Mouse (Mus musculus): ENCODE results near the gene Rnf183. TPM values are rescaled to one million over a fixed set of nuclear protein-coding genes. Genes with fewer than 3 reads are reported as not detected.
"Not testable (repeated sequence)": the region's sequence is repeated elsewhere in the genome, so short reads cannot be mapped to it uniquely, and the experiment has no call there.

The Rnf183 gene
- 1 to 10 TPM in 1 of 2 experiments, not detected in 1; 1.1 TPM for total RNA-seq (2021)
- 0.28 and 3.3 TPM in 2 replicates for polyA plus RNA-seq (2012; rRNA removed)
- long read RNA-seq = 0 reads

DNA sequence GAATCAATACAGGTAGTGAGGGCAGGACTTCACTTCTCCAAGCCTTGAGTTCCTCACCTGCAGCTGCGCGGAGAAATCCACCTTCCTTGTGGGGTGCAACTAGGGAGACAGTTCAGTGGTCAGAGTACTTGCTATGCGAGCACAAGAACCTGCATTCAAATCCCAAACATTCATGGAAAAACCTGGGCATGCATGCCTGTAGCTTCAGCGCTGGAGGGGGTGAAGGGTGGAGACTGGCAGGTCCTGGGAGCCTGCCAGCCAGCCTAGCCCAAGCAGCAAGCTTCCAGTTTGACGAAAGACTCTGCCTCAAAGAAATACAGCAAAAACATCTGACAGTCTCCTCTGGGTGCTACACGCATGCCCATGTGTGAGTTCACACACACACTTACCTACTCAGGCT is at the start of gene Rnf183:
Gene Rnf183, minus strand, starts transcription at position 172 of the 400 bp plus-strand sequence.
- DNase-seq = no peak

DNA sequence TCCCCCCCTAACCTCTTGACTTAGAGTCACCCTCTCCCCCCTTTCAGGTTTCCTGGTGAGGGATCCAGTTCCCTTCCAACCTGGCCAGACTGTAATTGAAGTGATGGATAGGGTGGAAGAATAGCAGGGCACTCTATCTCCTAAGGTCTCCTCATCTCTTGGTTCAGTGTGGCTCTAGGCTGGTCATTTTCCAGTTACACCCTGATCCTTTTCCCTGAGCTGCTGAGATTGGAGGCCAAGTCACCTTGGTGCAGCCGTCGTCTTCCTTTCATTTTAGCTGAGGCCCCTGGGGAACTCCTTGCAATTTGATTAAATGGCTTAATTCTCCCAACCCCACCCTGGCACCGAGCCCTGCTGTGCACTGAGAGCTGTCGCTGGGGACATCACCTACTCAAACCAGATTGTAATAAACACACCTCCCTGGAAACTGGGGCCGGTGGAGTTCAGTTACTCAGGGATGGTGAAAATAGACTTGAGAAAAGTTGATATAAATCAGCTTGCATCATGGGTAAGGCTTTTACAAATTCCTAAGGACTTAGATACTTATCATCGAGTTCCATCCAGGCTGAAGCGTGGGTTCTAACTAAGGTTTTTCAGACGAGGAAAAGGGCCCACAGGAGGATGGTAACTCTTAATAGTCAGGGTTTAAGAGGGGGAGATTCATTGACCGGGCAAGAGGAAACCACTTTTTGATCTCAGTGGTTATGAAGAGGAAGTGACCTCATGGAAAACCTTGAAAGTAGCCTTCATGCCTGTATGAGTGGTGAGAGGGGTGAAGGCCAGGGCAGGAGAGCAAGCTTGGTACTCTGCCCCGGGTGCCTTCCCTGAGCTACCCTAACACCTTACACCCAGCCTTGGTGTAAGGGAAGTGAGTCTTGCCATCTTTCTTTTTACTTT is 45.9 kb upstream of the Rnf183 start:
- DNase-seq = peak; percentile 51

DNA sequence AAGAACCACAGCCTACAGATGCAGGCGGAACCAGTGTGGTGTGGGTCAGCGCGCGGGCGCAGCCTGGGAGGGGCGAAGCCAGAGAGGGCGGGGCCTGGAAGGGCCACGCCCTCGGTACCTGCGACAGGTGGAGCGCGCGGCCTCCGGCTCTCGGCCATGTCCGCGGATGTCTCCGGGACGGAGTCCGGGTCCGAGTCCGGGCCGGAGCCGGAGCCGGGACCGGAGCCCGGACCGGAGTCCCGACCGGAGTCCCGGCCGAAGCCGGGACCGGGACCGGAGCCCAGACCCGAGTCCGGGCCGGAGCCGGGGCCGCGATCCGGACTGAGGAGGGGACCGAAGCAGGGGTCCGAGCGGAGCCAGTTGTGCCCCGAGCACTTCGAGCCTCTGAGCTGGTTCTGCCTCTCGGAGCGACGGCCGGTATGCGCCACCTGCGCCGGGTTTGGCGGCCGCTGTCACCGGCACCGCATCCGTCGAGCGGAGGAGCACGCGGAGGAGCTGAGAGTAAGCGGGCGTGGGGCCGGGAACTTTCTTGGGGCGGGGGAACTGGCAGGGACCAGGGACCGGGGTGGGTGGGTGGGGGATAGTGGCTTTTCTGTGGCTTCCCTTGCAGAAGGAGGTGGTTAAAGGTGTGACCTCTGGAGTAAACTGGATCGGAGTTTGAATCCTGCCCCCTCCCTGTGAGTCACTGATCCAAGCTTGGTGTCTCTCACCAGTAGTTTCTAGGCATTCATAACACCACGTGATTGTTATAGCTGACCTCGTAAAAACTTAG is 45.1 kb upstream of the Rnf183 start, which contains the start of gene Bspry:
Gene Bspry, plus strand, starts transcription at position 117 of the 772 bp plus-strand sequence.
- peak; percentile 60 for DNase-seq

DNA sequence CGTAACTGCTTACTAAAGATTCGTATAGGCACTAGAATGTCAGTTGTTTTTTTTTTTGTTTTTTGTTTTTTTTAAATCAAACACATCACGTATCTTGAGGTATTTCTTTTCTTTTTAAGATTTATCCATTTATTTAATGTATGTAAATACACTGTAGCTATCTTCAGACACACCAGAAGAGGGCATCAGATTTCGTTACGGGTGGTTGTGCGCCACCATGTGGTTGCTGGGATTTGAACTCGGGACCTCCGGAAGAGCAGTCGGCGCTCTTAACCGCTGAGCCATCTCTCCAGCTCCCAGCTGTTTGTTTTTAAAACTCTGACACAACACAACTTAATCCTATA is 44.5 kb upstream of the Rnf183 start:
- not testable (repeated sequence) for DNase-seq

DNA sequence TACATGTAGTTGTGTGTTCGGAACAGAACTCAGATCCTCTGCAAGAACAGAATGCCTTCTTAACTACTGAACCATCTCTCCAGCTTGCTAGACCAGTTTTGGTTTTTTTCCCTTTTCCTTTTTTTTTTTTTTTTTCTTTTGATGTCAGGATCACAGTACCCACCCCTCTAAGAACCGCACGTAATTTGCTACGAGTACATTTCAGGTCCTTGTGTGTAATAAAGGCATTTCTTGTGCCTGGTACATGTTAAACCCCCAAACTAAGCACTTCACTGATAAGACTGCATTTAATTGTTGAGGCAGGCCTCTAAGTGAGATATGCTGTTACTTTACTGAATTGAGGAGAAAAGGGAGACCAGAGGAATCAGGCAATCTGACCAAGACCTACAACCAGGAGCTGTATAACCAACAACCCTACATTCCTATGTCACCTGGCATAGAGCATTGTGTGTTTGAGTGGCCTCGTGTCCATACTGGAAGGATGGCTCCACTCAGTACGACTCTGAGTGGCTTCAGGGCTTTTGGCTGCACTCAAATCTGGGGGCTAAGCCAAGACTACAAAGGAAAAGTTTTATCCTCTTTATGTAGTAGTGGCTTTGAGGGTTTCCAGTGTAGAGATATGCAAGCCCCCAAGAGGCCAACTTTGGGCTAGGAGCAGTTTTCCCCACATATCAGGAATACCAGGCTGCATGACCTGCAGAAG is 42.6 kb upstream of the Rnf183 start:
- DNase-seq = no peak

DNA sequence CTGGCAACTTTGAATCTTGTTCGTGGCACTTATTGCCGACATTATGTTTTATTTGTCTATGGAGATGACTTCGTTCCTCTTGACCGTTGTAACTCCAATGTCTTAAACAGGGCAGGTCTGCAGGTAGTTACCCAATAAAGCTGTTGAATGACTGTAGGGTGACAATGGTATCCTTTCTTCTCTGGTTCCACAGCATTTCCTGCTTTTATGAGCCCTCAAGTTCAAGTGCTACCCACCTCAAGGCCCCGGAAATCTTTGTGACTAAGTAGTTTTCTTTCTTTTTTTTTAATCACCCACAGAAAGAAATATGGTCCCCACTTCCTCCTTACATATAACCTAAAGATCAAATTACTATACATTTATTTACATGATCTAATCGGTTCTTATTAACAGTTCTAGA is 40.7 kb upstream of the Rnf183 start:
- DNase-seq = no peak

DNA sequence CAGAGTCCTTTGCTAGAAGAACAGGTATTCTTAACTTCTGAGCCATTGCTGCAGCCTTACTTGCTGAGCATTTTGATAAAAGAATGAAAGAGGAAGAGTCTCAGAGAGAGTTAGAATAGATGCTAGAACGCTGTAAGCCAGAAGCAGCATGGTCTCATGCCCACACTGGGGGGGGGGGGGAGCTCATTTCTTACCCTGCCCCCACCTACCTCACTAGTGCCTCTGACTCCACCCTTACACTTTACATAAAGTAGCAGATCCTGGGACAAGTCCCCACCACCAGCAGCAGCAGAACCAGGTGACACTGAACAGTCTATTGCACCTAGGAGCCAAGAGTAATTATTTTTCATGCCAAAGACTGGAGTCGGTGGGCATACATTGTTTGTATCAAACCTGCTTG is 40.1 kb upstream of the Rnf183 start:
- DNase-seq = no peak

DNA sequence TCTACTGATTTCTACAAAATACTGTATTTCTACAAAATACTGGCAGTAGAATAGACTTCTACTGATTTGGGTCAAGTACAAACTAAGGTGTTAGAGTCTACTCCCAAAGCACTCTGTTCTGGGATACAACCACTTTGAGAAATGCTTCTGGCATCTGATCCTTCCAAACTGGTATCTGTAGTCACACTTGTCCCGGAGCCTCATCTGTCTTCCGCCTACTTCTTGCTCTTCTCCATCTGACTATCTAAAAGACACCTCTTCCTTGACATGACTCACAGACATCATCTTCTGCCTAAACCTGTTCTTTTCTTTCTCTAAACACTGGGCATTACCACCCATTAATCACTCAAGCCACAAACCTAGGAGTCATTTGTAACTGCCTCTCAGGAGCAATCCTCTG is 37.0 kb upstream of the Rnf183 start:
- DNase-seq = no peak

DNA sequence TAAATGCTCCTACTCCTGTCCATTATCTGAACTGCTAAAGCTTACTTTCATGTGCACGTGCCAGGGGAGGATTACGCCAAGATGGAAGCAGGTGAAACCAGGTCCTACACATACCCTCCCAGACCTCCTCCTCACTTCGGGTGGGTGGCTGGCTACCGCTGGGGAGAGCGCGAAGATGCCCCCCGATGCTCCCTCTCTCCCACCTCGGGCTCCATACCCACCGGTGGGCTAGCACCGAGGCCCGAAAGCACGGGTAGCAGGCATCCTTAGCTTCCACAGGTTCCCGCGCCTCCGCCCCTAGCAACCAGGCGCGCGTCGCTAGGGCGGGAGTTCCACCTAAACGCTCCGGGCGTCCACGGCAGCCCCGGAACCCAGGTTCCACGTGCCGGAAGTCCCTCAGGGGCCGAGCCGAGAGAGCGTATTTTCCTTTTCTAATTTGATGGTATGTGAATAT is 35.6 kb upstream of the Rnf183 start, which contains the start of gene Wdr31:
Gene Wdr31, minus strand, starts transcription at position 299 of the 454 bp plus-strand sequence.
- peak; percentile 84 for DNase-seq

DNA sequence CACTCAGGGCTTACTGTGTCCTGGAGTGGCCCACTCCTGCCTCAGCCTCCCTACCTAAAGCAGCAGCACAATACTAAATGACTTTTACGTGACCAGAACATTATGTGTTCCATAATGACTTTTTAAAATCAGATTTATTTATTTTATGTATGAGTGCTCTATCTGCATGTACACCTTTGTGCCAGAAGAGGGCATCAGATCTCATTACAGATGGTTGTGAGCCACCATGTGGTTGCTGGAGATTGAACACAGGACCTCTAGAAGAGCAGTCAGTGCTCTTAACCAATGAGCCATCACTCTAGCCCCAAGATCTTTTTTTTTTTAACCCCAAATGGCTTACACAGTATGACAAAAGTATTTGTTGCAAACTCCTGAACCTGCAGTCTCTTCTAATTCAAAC is 33.1 kb upstream of the Rnf183 start:
- DNase-seq = no peak

DNA sequence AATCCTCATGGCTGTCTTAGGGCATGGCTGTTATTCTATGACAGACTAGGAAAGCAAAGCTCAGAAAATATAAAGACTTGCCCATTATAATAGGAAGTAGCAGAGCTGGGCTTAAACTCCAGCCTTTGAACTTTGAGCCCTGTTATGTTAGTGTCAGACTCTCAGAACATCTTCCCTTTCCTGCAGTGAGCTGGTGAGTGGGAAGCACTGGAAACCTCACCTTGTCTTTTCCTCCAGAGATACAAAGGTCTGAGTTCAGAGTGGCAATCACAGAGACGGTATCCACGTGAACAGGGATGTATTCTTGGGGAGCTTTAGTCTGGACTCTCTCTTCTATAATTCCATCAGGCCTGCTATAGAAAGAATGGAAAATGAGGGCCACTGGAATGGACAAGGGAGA is 28.1 kb upstream of the Rnf183 start:
- DNase-seq = no peak

DNA sequence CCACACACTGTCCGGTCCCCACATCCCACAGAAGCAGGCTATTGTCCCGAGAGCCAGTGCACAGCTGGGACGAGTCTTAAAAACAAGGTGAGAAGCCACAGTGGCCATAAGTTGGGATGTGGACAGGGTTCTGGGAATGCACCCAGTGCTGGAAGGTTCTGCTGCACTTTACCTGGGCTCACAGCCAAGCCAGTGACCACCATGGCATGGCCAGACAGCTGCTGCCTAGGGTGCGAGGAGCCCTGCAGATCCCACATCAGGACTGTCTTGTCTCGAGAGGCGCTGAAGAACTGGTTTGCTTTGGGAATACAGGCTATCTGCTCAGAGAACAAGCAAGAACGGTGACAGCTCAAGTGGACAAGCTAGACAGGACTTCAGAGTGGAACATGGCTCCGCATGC is 25.3 kb upstream of the Rnf183 start:
- no peak for DNase-seq

DNA sequence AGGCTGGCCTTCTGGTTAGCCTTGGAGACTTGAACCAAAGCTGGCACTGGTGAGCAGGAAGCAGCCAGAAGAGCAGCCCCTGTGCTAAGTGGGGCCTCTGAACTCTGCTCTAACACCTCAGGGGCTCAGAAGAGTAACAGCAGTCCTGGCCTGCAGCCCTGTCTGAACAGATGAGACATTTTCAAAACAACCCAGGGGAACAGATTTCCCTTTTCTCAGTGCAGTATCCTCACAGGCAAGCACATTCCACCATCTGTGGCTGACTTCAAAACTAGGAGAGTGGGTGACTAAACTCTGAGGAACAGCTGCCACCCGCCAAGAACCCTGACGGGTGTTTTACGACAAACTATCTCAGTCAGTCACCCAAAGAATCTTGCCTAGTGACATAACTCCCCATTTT is 24.0 kb upstream of the Rnf183 start:
- no peak for DNase-seq

DNA sequence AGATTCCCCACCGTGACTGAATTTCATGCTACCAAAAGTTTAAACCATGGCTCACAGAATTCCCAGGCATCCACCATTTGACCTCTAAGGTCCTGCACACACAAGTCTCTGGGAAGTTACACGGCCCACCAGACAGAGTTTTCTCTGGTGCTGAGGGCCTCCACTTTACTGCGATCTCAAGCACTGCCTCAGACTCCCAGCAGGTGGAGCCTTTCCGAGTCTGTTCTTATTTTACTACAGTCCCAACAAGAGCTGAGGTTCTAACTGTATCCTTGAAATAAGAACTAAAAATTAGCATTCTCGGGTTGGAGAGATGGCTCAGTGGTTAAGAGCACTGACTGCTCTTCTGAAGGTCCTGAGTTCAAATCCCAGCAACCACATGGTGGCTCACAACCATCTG is 19.9 kb upstream of the Rnf183 start:
- DNase-seq = peak; percentile 33

DNA sequence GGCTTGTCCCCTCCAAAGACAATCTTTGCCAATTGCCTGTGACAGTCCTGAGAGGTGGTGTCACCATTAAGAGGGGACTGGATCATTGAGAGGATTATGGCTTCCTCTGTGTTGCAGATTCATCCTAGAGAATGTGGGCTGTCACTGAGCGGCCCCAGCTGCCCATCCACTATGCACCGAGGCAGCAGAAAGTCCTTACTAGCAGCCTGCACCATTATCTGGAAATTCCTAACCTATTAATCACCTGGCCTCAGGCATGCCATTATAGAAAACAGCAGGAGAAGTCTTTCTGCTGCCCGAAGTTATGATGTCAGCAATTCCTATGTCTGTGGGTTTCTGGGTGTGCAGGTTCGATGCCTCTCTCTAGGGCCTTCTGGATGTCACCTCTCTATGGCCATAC is 5.9 kb upstream of the Rnf183 start:
- DNase-seq = no peak

DNA sequence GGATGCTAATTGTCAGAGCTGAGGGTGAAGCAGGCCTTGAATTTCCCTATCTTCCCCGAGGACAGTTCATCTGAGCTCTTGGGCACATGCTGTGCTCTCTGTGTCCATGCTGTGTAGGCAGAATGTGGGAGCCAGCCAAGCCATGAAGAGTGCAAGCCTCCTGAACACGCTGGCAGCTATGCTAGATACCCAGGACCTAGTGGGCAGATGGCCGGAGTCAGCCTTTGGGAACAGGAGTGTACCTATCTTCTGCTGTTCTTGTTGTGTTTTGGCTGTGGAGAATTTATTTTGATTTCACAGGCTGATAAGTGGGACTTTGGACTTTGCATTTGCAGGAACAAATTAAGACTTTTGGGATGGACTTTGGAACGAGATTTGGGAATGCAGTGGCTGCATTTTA is 5.5 kb upstream of the Rnf183 start:
- no peak for DNase-seq

DNA sequence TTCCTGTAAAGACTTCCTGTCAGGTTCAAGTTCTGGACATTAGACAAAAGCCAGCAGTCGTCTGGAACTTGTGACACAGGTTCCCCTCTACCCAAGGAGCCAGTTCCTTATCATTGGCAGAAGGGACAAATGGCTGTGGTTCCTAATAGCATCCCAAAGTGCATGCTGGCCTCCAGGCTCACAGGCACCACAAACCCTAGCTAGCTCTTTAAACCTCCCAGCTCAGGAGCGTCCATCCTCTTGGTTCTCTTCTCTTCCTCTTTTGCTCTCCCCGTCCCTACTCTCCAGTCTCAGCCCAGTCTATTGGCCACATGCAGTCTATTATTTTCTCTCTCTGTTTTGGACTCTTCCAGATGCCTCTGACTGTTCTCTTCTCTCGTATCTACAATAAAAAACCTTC is 4.7 kb upstream of the Rnf183 start:
- DNase-seq = no peak

DNA sequence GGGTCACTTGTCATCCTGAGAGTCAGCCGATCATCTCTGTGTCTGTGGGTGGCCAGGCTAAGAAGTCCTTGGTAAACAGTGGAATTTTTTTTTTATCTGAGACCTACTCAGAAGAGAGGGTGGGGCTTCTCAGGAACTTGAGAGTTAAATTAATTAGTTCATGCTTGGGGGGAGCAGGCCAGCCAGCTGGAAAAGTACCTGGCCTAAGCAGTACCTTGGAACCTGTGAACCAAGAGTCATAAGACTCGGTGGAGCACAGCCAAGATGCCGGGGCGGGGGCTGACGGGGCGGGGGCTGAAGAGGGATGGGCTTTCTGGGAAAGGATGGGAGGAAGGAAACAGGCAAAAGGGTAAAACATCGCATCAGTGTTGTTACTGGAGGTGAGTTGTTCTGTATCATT is 2.8 kb upstream of the Rnf183 start:
- DNase-seq = no peak

DNA sequence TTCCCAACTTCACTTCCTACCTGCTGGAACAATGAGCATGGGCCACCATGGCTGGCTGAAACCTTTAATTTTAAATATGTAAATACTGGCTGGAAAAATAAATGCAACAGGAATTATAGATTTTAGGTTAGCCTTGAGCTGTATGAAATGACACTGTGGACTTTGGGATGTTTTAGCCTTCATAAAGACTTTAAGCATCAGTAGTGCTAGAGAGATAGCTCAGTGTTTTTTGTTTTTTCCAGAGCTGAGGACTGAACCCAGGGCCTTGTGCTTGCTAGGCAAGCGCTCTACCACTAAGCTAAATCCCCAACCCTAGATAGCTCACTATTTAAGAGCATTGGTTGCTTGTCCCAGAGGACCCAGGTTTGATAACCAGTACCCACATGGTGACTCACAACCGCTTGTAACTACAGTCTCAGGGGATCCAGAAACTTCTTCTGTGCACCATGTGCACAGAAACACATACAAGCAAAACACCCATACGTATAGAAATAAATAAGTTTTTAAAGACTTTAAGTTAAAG is 2.3 kb upstream of the Rnf183 start:
- no peak for DNase-seq

DNA sequence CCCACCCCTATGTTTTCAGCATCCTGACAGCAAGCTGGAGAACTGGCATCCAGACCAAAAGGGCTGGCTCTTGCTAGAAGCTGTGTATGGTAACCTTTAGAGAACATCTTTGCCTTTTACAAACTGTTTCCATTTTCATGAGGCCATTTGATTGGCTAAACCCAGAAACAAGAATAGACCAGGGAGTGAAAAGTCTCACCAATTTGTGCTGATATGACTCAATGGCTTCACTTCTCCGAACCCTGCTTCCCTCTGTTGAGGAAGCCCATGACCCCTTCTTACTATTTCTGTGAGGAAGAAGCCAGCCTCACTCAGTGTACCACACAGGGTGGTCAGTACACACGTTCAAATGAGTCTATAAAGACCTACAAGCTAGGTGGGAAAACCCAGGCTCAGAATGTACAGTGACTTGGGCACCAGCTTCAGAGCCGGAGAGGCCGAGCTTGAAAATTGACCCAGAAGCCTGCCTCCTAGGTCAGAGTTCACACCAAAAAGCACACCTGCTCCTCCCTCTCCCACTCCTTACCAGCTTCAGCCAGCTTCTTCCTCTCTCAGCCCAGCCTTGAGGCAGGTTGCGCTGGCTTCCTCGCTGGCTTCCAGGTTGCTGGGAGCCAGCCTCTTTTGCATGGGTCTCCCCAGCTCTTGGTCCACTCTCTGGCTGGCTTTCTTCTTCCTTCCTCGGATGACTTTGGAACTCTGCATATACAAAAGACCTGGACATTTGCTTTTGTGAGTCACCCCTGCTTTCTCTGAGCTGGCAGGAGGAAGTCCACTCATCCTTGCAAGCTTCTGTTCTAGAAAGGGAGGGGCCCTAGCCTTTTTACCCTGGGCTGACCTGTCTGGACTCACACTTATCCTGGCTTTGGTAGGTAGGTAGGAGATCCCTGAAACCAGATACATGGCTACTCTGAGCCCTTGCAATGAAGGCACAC is 847 bp downstream of the Rnf183 start:
- DNase-seq = peak; percentile 44

DNA sequence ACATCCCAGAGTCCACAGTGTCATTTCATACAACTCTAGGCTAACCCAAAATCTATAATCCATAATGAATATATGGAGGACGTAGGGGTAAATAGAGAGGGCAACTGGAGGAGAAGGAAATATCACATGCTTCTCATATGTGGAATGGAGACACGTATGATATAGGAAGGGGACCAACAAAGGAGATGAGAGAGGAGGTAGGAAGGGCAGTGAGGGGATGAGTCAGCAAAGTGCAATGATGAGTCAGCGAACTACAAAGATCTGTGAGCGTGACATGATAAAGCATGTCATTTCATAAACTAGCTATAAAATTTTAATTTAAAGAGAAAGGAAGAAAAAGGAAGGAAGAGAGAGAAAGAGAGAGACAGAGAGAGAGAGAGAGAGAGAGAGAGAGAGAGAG is 3.5 kb downstream of the Rnf183 start:
- peak; percentile 31 for DNase-seq

All from adrenal gland, adult 2 months (tissue).